Mouse (Mus musculus) forebrain, postnatal 0 days (tissue): ENCODE results near the gene Hand2. TPM values are rescaled to one million over a fixed set of nuclear protein-coding genes. Genes with fewer than 3 reads are reported as not detected.
A peak's percentile ranks its signal among the peaks of the same experiment; 100 is the strongest.

Source experiments
- ATAC-seq: fragments of 200-750 bp; cut with Nextera tagmentation; 2 replicates; pipeline ENCODE4 v1.8.0; 2017; ENCODE audit warnings: mild to moderate bottlenecking, moderate library complexity
- DNase-seq: peaks from one replicate; pipeline ENCODE4 v3.0.0-alpha.2; 2015
- H3K27ac ChIP-seq: fragments of 300-500 bp; sonication (generic); 2 replicates; pipeline ENCODE4 v1.5.1; 2014; ENCODE audit warnings: low read depth, mild to moderate bottlenecking, antibody characterized with exemption, low read length, moderate library complexity, mixed read lengths
- H3K27me3 ChIP-seq: fragments of 300-500 bp; sonication (generic); 2 replicates; pipeline ENCODE4 v1.6.1; 2014; ENCODE audit warnings: mild to moderate bottlenecking, low read length, mixed read lengths; ENCODE audit not compliant: insufficient read depth
- H3K36me3 ChIP-seq: fragments of 300-500 bp; sonication (generic); 2 replicates; pipeline ENCODE4 v1.6.1; 2014; ENCODE audit warnings: mild to moderate bottlenecking, moderate library complexity; ENCODE audit not compliant: insufficient read depth
- H3K4me1 ChIP-seq: fragments of 300-500 bp; sonication (generic); 2 replicates; pipeline ENCODE4 v1.6.1; 2014; ENCODE audit warnings: antibody characterized with exemption; ENCODE audit not compliant: insufficient read depth
- H3K4me2 ChIP-seq: fragments of 300-500 bp; sonication (generic); 2 replicates; pipeline ENCODE4 v1.6.1; 2014; ENCODE audit warnings: low read depth, mild to moderate bottlenecking, moderate library complexity
- H3K4me3 ChIP-seq: fragments of 300-500 bp; sonication (generic); 2 replicates; pipeline ENCODE4 v1.5.1; 2014; ENCODE audit warnings: low read depth, low read length, mixed read lengths
- H3K9ac ChIP-seq: fragments of 300-500 bp; sonication (generic); 2 replicates; pipeline ENCODE4 v1.6.1; 2014; ENCODE audit warnings: mild to moderate bottlenecking
- H3K9me3 ChIP-seq: fragments of 300-500 bp; sonication (generic); 2 replicates; pipeline ENCODE4 v1.6.1; 2016; ENCODE audit warnings: low read length
- CTCF ChIP-seq: sonication (generic); IDR thresholded peaks from 2 replicates; pipeline ENCODE4 v1.5.1; 2016; ENCODE audit warnings: antibody characterized with exemption, control low read depth, low read depth
- WGBS: fragments of 180-500 bp; shearing (Covaris S2); extraction: QIAGEN DNeasy Blood & Tissue Kit; methylation state at CpG from one replicate; pipeline ENCODE4 v1.1.7; 2014; 5-methylcytosine and 5-hydroxymethylcytosine counted together
- polyA plus RNA-seq: library from polyadenylated mRNA; unstranded; fragments of >200 nt; fragmentation: Nextera tagmentation; extraction: Ambion mirVana; gene quantifications from 2 replicates; pipeline ENCODE4 v1.2.1, GENCODE M21; 2015
- total RNA-seq: library from RNA; depleted of rRNA; stranded (reverse); fragments of >200 nt; gene quantifications from 2 replicates; pipeline ENCODE4 v1.2.3, GENCODE M21; 2014

The Hand2 gene
- total and polyA plus RNA-seq, 2 experiments from 2014 or later: not detected

- ATAC-seq: peak; percentile 23
- peak; percentile 51 for DNase-seq
- Histone ChIP-seq H3K4me1 (no peaks in the 10 kb centered on the region), H3K27me3 (peaks cover 85% of the 10 kb centered on the region), H3K4me2 (no peak overlapping the region), H3K4me3 (no peak overlapping the region), H3K9me3 (no peaks in the 10 kb centered on the region), H3K27ac (no peak overlapping the region), H3K9ac (no peak overlapping the region), H3K36me3 (no peaks in the 10 kb centered on the region)
- whole genome bisulfite sequencing: under 1% methylated on average over 30 of the region's 30 CpGs
- TF ChIP-seq CTCF: no peak
These were observed 8.5 kb upstream of the Hand2 start for GRCm38 (mm10) chr8:57312031-57312981.

- no peaks in the 10 kb centered on the region for H3K4me1 ChIP-seq
- no peak overlapping the region for H3K27ac ChIP-seq
- TF ChIP-seq CTCF: no peak
- H3K36me3 ChIP-seq: no peaks in the 10 kb centered on the region
- ATAC-seq: no peak
- H3K4me2 ChIP-seq: no peak overlapping the region
- no peak overlapping the region for H3K9ac ChIP-seq
- 4% methylated on average over 10 of the region's 10 CpGs for WGBS
- peak; percentile 25 for DNase-seq
- peaks cover 87% of the 10 kb centered on the region for H3K27me3 ChIP-seq
- H3K9me3 ChIP-seq: no peaks in the 10 kb centered on the region
- no peak overlapping the region for H3K4me3 ChIP-seq
These were observed 7.2 kb upstream of the Hand2 start for GRCm38 (mm10) chr8:57313583-57313982.

- H3K4me2 ChIP-seq: no peak overlapping the region
- ATAC-seq (no peak), DNase-seq (peak; percentile 41)
- H3K9ac ChIP-seq: no peak overlapping the region
- no peak overlapping the region for H3K27ac ChIP-seq
- TF ChIP-seq CTCF: peak; percentile 44
- WGBS: under 1% methylated on average over 10 of the region's 10 CpGs
- H3K4me1 ChIP-seq: no peaks in the 10 kb centered on the region
- no peak overlapping the region for H3K4me3 ChIP-seq
- peaks cover 87% of the 10 kb centered on the region for H3K27me3 ChIP-seq
- H3K36me3 ChIP-seq: no peaks in the 10 kb centered on the region
- no peaks in the 10 kb centered on the region for H3K9me3 ChIP-seq
These were observed 6.6 kb upstream of the Hand2 start for GRCm38 (mm10) chr8:57314216-57314615.

- Histone ChIP-seq H3K4me2 (no peak overlapping the region), H3K4me1 (no peaks in the 10 kb centered on the region), H3K9ac (no peak overlapping the region), H3K27me3 (peaks cover 91% of the 10 kb centered on the region), H3K4me3 (no peak overlapping the region), H3K27ac (no peak overlapping the region), H3K9me3 (no peaks in the 10 kb centered on the region), H3K36me3 (no peaks in the 10 kb centered on the region)
- WGBS: 1% methylated on average over 3 of the region's 3 CpGs
- no peak for ATAC-seq
- DNase-seq: no peak
- no peak for TF ChIP-seq CTCF
These were observed 5.3 kb upstream of the Hand2 start for GRCm38 (mm10) chr8:57315471-57315870.

GRCm38 (mm10) chr8:57317107-57317506 lies 3.7 kb upstream of the Hand2 start:
- Histone ChIP-seq H3K9me3 (no peaks in the 10 kb centered on the region), H3K9ac (no peak overlapping the region), H3K27me3 (peaks cover 94% of the 10 kb centered on the region), H3K4me1 (no peaks in the 10 kb centered on the region), H3K4me3 (no peak overlapping the region), H3K27ac (no peak overlapping the region), H3K4me2 (no peak overlapping the region), H3K36me3 (no peaks in the 10 kb centered on the region)
- no peak for DNase-seq
- TF ChIP-seq CTCF: no peak
- ATAC-seq: no peak

- no peak for ATAC-seq
- Histone ChIP-seq H3K36me3 (no peaks in the 10 kb centered on the region), H3K27ac (no peak overlapping the region), H3K9me3 (no peaks in the 10 kb centered on the region), H3K27me3 (peaks cover 94% of the 10 kb centered on the region), H3K9ac (no peak overlapping the region), H3K4me2 (no peak overlapping the region), H3K4me3 (no peak overlapping the region), H3K4me1 (no peaks in the 10 kb centered on the region)
- 3% methylated on average over 5 of the region's 5 CpGs for WGBS
- no peak for DNase-seq
- no peak for TF ChIP-seq CTCF
These were observed 2.8 kb upstream of the Hand2 start for GRCm38 (mm10) chr8:57317890-57318480.
